Mouse (Mus musculus): ENCODE data around the gene Nectin3.

DNA sequence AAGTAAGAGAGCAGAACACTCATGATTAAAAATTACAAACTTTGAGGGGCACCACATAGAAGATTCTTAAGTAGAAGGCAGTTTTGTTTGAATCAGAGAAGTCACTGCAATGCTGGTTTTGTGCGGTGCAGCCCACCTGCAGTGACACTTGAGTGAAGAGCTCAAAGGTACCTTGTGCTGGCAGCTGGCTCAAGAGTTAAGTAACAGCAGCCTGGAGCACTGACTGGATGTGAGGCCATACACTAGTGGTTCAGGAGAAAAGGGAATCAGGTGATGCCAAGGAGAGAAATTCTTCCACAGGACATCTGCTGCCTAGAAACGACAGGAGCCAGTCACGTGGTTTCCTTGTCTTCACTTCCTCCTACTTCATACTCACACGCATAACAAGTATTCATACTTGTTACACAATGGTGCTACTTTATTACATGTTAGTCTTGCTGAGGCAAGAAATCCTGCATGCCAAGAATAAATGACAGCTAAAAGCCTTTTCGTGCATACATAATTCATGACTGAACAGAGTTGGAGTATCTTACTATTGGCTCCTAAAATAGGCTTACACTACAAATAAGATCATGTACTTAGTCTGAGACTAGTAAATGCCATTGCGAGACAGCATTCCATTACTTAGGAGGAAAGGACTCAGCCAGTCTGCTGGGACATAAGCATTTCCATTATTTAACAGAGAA is 88.1 kb downstream of the Nectin3 start:
- TF ChIP-seq GATA1 (IDR thresholded peaks at IDR 0.05; ENCODE audit: borderline replicate concordance, low read length) (no peak), CTCF (IDR thresholded peaks at IDR 0.05; ENCODE audit: low read depth, low read length) (no peak), TAL1 (conservative IDR thresholded peaks at IDR 0.05; ENCODE audit: low read depth, low read length) (no peak), GATA2 (IDR thresholded peaks at IDR 0.05; ENCODE audit: borderline replicate concordance, low read depth, low read length) (no peak), POLR2AphosphoS5 (IDR thresholded peaks at IDR 0.05; ENCODE audit: insufficient replicate concordance, low read depth, low read length) (no peak)

All from G1E (cell line).